Mouse (Mus musculus) gastrocnemius, postnatal 4 days (tissue): ENCODE results near the gene Flnc. TPM values are rescaled to one million over a fixed set of nuclear protein-coding genes. Genes with fewer than 3 reads are reported as not detected.

ENCODE experiments used
- DNase-seq, 2 experiments: peaks; one replicate each; pipeline ENCODE4 v3.0.0; 2021 to 2022; ENCODE audit warnings: low spot score in 2 of 2, mixed read lengths in 2 of 2
- microRNA-seq: library from miRNA; unstranded; fragments of <30 nt; microRNA quantifications from one replicate; pipeline ENCODE4 v1.2.0, GENCODE M21; 2021
- total RNA-seq, 2 experiments: library from RNA; stranded (reverse); gene quantifications; 2 replicates each; pipeline ENCODE4 v1.2.3; 2021

Gene Flnc
- total RNA-seq, 2 experiments from 2014 or later = 491 to 520 TPM

DNA sequence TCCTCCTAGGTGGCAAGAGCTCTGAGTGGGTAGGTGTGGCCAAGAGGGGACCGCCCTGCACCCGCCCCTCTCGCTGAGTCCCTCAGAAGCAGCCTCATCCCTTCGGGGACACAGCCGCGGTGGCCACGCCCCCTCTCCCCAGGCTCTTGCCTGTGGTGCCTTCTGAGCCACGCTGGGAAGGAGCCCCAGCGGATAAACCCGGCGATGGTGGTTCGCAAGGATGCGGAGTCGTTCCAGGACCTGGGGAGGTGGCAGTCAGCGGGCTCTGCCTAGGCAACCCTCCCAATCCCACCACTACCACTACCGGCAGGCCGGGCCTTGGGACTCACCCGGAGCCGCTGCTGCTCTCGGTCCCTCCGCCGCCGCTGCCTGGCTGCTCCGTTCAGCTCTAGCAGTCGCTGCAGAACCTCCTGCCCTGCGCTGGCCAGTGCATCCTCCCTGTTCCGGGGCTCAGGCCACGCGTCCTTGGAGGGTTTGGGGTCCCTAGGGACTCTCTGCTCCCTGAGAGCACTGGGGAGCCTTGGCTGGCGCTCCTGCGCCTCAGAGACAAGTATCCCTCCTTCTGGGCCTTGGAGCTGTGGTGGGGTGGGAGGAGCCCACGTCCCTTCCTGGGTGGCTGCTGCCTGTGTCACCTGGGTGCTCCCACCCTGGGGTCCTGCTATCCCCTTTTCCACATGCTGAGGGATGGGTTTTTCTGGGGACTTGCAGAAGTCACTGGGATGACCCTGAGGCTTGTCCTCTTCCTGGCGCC lies 41.1 kb downstream of the Flnc start:
- peak in 1 of 2 experiments; percentile 59 for DNase-seq

GRCm38 (mm10) chr6:29474736-29475135 lies 41.7 kb downstream of the Flnc start:
- no peak for DNase-seq

DNA sequence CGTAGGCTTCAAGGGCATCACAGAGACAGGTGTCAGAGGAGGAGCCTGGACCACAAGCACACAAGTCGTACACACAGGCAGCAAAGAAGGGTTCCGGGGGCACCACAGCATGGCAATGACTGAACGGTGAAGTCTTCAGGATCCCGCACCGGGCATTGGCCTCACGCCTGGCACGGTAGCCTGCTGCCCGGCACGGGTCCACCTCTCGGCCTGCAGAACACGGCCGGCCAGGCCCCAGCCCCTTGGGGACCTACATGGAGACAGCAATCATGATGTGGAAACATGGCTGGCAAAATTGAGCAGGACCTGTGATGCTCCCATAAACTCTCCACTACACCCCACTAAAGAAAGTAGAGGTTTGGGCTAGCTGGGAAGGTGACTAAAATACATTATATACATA lies 49.6 kb downstream of the Flnc start:
- no peak for DNase-seq

DNA sequence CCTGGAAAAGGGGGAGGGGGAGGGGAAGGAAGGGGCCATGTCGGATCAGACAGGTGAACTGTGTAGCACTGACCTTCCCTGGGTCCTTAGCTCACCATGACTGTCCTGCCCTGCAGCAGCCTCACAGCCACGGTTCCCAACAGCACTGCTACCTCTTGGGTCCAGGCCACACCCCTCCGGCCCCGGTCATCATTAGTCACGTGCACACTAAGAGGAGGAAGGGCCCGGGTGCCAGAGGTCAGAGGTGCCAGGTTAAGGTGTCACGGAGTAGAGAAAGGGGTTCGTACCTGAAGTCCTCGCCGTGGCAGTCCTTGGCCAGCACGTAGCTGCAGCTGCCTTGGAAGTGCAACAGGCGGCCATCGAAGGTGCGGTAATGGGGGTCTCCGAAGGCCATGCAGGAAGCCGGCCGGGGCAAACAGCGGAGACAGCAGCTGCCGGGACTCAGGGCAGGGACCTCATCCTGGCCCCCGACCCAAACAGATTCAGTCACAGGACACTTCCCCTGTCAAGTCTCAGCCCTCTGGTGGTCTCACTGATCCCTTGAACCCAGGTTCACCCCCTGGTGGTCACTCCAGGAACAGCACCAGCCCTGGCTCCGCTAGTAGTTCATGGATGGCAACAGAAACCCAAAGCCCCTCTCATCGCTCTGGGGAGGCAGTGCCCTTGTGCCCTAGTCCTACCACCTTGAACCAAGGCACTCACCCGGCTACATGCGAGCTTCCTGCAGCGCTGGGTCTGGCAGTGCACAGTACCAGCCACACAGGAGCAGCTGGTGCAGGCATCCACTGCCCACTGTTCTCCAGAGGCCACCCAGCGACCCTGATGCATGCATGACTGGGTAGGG lies 51.9 kb downstream of the Flnc start:
- peak; percentile 68 to 81 for DNase-seq

GRCm38 (mm10) chr6:29485951-29486350 lies 52.9 kb downstream of the Flnc start:
- no peak for DNase-seq

DNA sequence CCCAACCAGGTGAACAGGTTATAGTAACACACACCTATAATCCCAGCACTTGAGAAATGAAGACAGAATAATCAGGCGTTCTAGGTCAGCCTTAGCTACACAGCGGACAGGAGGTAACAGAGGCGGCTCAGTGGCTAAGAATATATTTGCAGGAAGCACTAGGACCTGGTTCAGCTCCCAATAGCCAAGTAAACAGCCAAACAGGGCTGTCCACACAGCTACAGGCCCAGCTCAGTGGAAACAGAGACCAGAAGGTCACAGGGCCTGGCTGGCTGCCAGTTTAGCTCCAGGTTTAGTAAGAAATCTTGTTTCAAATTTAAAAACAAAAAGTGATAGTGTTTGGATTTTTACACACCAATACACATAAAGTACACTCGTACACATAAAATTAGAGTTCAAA lies 61.0 kb downstream of the Flnc start:
- no peak for DNase-seq

GRCm38 (mm10) chr6:29496270-29496669 lies 63.2 kb downstream of the Flnc start:
- DNase-seq = no peak

- DNase-seq = no peak
These were observed 64.7 kb downstream of the Flnc start for GRCm38 (mm10) chr6:29497791-29498190.

DNA sequence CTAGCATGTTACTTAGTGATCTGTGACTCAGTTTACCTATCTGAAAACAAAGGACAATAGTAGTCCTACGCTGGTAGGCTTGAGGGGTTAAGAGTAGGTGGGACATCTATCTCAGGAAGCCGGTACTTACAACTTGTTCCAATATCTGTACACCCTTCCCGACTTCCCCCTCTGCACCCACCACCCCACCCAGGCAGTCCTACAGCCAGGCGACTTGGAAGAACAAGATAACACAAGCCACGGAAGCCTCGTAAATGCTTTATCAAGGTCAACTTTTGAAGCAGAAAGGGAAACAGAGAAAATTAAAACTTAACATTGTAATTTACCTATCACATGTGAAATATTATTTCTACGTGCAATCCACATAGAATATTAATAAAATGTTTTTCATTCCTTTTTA lies 67.1 kb downstream of the Flnc start:
- no peak for DNase-seq

DNA sequence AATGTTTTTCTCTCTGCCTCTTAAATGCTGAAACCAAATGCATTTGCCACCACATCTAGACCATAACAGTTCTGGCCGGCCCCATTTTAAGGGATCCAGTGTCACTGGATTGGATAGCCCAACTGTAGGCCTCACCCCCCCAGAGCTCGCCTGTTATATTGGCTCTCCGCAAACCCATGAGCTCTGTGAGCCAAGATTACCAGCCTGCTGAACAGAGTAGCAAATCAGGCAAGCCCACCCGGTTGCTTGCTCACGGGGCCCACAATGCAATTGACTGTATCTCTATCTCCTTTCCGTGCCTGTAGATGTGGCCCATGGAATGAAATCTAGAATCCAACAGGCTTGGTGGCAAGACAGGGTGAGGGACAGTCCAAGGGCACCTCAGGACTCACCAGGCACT lies 67.8 kb downstream of the Flnc start:
- DNase-seq = no peak

DNA sequence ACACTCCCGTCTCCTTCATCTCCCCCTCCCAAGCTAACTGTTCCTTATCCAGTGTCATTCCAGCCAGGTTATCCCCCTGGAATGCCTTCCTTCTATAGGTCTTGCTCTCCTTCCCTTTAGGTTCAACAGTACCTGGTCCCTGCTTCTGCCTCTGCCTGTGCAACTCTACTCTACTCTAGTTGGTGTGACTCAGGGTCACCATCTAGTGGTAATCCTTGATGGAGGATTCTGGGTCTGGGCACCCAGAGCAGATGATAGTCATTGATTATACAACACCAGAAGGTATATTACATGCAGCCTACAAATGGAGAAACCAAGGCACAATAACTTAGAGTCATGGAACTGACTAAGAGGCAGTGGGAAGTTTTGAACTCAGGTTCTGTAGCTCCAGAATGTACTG lies 68.5 kb downstream of the Flnc start:
- no peak for DNase-seq

- no peak for DNase-seq
These were observed 72.4 kb downstream of the Flnc start for GRCm38 (mm10) chr6:29505493-29505892.

GRCm38 (mm10) chr6:29506834-29507233 lies 73.8 kb downstream of the Flnc start:
- DNase-seq = no peak

- DNase-seq = peak in 1 of 2 experiments; percentile 52
These were observed 74.6 kb downstream of the Flnc start, which contains the start of gene Kcp for GRCm38 (mm10) chr6:29507447-29508309. Gene Kcp, minus strand, starts transcription at chr6:29507952.

- peak in 1 of 2 experiments; percentile 46 for DNase-seq
These were observed 76.0 kb downstream of the Flnc start for GRCm38 (mm10) chr6:29509086-29509485.

Small RNA genes lying within 50 kb of the gene (microRNA-seq; reads per million reads assigned to microRNA genes)
- not detected for gene Gm26220
- gene Gm44354 = not detected

Other genes starting within 250 kb of the Flnc start
- 10 to 100 TPM; 25.3 to 29.8 TPM for gene Impdh1, start 216.9 kb upstream of the Flnc start, total RNA-seq
- gene Hilpda, start 160.8 kb upstream of the Flnc start, total RNA-seq = 1 to 10 TPM; 7.5 to 9.5 TPM
- under 1 TPM in 1 of 2 experiments, not detected in 1; 0.31 TPM for gene Fam71f2, start 153.7 kb upstream of the Flnc start, total RNA-seq
- gene Fam71f1, start 114.1 kb upstream of the Flnc start, total RNA-seq = not detected
- gene Calu, start 85.2 kb upstream of the Flnc start, total RNA-seq = 100 to 1,000 TPM; 266 to 268 TPM
- under 1 TPM; 0.44 to 0.98 TPM for gene Opn1sw, start 44.8 kb upstream of the Flnc start, total RNA-seq
- 10 to 100 TPM; 20.1 to 28.9 TPM for gene Ccdc136, start 36.9 kb upstream of the Flnc start, total RNA-seq
- 10 to 100 TPM; 90.5 to 92.1 TPM for gene Atp6v1f, start 34.5 kb downstream of the Flnc start, total RNA-seq
- gene Atp6v1fnb, start 38.2 kb downstream of the Flnc start, total RNA-seq = not detected
- gene Kcp, start 74.7 kb downstream of the Flnc start, total RNA-seq = 10 to 100 TPM; 37.6 to 40.5 TPM
- gene Irf5, start 93.4 kb downstream of the Flnc start, total RNA-seq = 1 to 10 TPM; 3.7 to 4.5 TPM
- gene Tnpo3, start 176.6 kb downstream of the Flnc start, total RNA-seq = 10 to 100 TPM; 47.2 to 52.3 TPM